Comparison of ENCODE assay signal across 29 mouse cellular contexts in genomic region chr14:58822938-58823337, GRCm38 (mm10).
DNase-seq lines count a peak whose midpoint lies in the region; ATAC-seq and TF ChIP-seq lines count a peak whose summit lies in the region.
"Had no signal": no experiment of that assay in that cellular context is flagged by ENCODE, and none has a peak within 500 bp of the region (broad histone marks: within the 10 kb centered on the region; RNA-seq: fewer than 3 reads in every experiment).

No protein-coding gene starts in this region.

- no peaks in the 10 kb centered on the region for H3K4me1 ChIP-seq in intestine, embryonic 15.5 days (replicated peaks)
- H3K4me1 ChIP-seq: embryonic facial prominence, embryonic 12.5 days; heart, embryonic 15.5 days; hindbrain, embryonic 12.5 days; kidney, embryonic 15.5 days; limb, embryonic 12.5 days; lung, embryonic 15.5 days; neural tube, embryonic 13.5 days had no signal

- in situ Hi-C loops in Patski (cut with MboI; ENCODE audit: low pct_unique_long_range_greater_than_20kb), result no loop called here

- CTCF ChIA-PET in Patski (lab: Charles Lee), result interaction anchor here (0.8 to 1.7 kb wide), 3 partner anchors 13 to 24 kb away, joined by 3 to 6 read pairs (median 3); no protein-coding TSS in a partner anchor

- H3K4me3 ChIP-seq in intestine, embryonic 15.5 days (replicated peaks), result no peak overlapping the region
- H3K4me3 ChIP-seq: embryonic facial prominence, embryonic 12.5 days; heart, embryonic 10.5 days; heart, embryonic 15.5 days; hindbrain, embryonic 12.5 days; kidney, embryonic 15.5 days; limb, embryonic 12.5 days; lung, embryonic 15.5 days; neural tube, embryonic 13.5 days had no signal

- peak; percentile 16 for DNase-seq in embryo, embryonic 10 days (ENCODE audit: low spot score)
- no peak for DNase-seq in embryo, embryonic 9.5 days (ENCODE audit: extremely low spot score)
- peak; percentile 8 for DNase-seq in kidney, postnatal 10 days
- DNase-seq in kidney, adult 8-10 months, result no peak
- DNase-seq in 3T3-L1 (ENCODE audit: low read depth, low spot score), result peak; percentile 10
- peak; percentile 73 for DNase-seq in Patski (ENCODE audit: low read depth, low spot score)
- DNase-seq: cerebellum, adult 2 months; cerebellum, postnatal 25 days; heart, postnatal 36 days; layer of hippocampus, adult 9-11 months; retina, postnatal 1 day; right cerebral cortex, postnatal 14 days; thymus, postnatal 14 days had no signal

- POLR2A ChIA-PET in Patski (lab: Charles Lee), result no interaction called here

- ATAC-seq in Patski, result peak; percentile 85
- ATAC-seq in intestine, embryonic 15.5 days, result no peak
- no peak for ATAC-seq in granulocyte monocyte progenitor cell, adult 5-6 weeks (replicated peaks; ENCODE audit: poor library complexity, severe bottlenecking)
- ATAC-seq: forebrain, embryonic 16.5 days; hindbrain, postnatal 0 days; intestine, embryonic 16.5 days; midbrain, embryonic 16.5 days had no signal

- H3K9ac ChIP-seq in intestine, embryonic 15.5 days, result no peak overlapping the region
- H3K9ac ChIP-seq: embryonic facial prominence, embryonic 12.5 days; heart, embryonic 15.5 days; hindbrain, embryonic 12.5 days; kidney, embryonic 15.5 days; limb, embryonic 12.5 days; lung, embryonic 15.5 days; neural tube, embryonic 13.5 days had no signal

- H3K27ac ChIP-seq in intestine, embryonic 15.5 days, result no peak overlapping the region
- H3K27ac ChIP-seq: embryonic facial prominence, embryonic 12.5 days; heart, embryonic 10.5 days; heart, embryonic 15.5 days; hindbrain, embryonic 12.5 days; hindbrain, postnatal 0 days; kidney, embryonic 15.5 days; limb, embryonic 12.5 days; lung, embryonic 15.5 days; neural tube, embryonic 13.5 days had no signal

- TF ChIP-seq CTCF in Patski (IDR thresholded peaks at IDR 0.05), result no peak

- no peaks in the 10 kb centered on the region for H3K36me3 ChIP-seq in intestine, embryonic 15.5 days
- H3K36me3 ChIP-seq: embryonic facial prominence, embryonic 12.5 days; heart, embryonic 10.5 days; heart, embryonic 15.5 days; hindbrain, embryonic 12.5 days; kidney, embryonic 15.5 days; limb, embryonic 12.5 days; lung, embryonic 15.5 days; neural tube, embryonic 13.5 days had no signal

- 54% methylated on average over 4 of the region's 4 CpGs for WGBS in intestine, embryonic 15.5 days

- no peak overlapping the region for H3K4me2 ChIP-seq in intestine, embryonic 15.5 days (replicated peaks)
- H3K4me2 ChIP-seq: embryonic facial prominence, embryonic 12.5 days; heart, embryonic 15.5 days; hindbrain, embryonic 12.5 days; kidney, embryonic 15.5 days; limb, embryonic 12.5 days; liver, embryonic 11.5 days; lung, embryonic 15.5 days; midbrain, embryonic 11.5 days; neural tube, embryonic 13.5 days had no signal

- no peaks in the 10 kb centered on the region for H3K9me3 ChIP-seq in intestine, embryonic 15.5 days
- H3K9me3 ChIP-seq: embryonic facial prominence, embryonic 12.5 days; heart, embryonic 10.5 days; heart, embryonic 15.5 days; hindbrain, embryonic 12.5 days; kidney, embryonic 15.5 days; limb, embryonic 12.5 days; lung, embryonic 15.5 days; neural tube, embryonic 13.5 days had no signal

- H3K27me3 ChIP-seq in Patski, result no peaks in the 10 kb centered on the region
- H3K27me3 ChIP-seq in intestine, embryonic 15.5 days (replicated peaks), result no peaks in the 10 kb centered on the region
- H3K27me3 ChIP-seq: embryonic facial prominence, embryonic 12.5 days; heart, embryonic 15.5 days; hindbrain, embryonic 12.5 days; kidney, embryonic 15.5 days; limb, embryonic 12.5 days; lung, embryonic 15.5 days; neural tube, embryonic 13.5 days had no signal

Comparison
In these comparisons a context has a peak if more than half of its experiments do, and no peak if none do; other contexts are left out.
1. DNase-seq: peak in embryo, embryonic 10 days (single experiment), kidney, postnatal 10 days (single experiment), 3T3-L1 (single experiment) and Patski (single experiment); none in embryo, embryonic 9.5 days (single experiment) and kidney, adult 8-10 months (0 of 2).